Mouse (Mus musculus) spleen, adult 12 weeks (tissue): ENCODE results near the gene Stk19.

Source experiments
- DNase-seq: peaks from one replicate; pipeline ENCODE4 v3.0.0; 2022; ENCODE audit warnings: low spot score

Gene Stk19

GRCm38 (mm10) chr17:34836856-34837221 is at the start of gene Stk19, which contains the start of gene Dxo:
Gene Stk19 (minus strand): TSS chr17:34836945.
Gene Dxo (plus strand): TSS chr17:34837019.
- DNase-seq: peak; percentile 89

GRCm38 (mm10) chr17:34885615-34886014 is 48.9 kb upstream of the Stk19 start:
- DNase-seq: no peak

- DNase-seq: no peak
These were observed 48.0 kb upstream of the Stk19 start for GRCm38 (mm10) chr17:34884704-34885103.

GRCm38 (mm10) chr17:34883332-34883731 is 46.6 kb upstream of the Stk19 start:
- DNase-seq: no peak

- no peak for DNase-seq
These were observed 45.1 kb upstream of the Stk19 start, which contains the start of gene Gm20547 for GRCm38 (mm10) chr17:34881683-34882310. Gene Gm20547 (minus strand): TSS chr17:34882042.

- no peak for DNase-seq
These were observed 44.4 kb upstream of the Stk19 start for GRCm38 (mm10) chr17:34881166-34881565.

- no peak for DNase-seq
These were observed 42.7 kb upstream of the Stk19 start, which contains the start of gene Zbtb12 for GRCm38 (mm10) chr17:34879336-34879879. Gene Zbtb12 (plus strand): TSS chr17:34879483.

DNA sequence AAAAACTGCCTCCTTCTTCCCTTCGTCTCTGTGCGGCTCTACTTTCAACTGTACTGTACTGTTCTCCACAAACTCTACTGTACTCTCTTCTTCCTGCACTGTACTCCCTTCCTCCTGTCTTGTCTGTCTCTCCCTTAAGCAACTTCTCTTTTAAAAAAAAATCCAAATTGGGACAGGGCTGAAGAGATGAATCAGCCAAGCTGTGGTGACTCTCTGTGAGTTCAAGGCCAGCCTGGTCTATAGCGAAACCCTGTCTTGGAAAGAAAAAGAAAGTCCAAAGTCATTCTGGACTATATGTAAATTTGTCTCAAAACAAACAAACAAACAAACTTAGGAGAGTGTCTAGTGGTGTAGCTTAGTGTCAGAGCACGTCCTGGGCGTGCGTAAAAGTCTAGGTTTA is 37.6 kb upstream of the Stk19 start:
- no peak for DNase-seq

- DNase-seq: no peak
These were observed 29.2 kb upstream of the Stk19 start for GRCm38 (mm10) chr17:34865981-34866380.

GRCm38 (mm10) chr17:34862416-34863081 is 25.8 kb upstream of the Stk19 start, which contains the start of gene Cfb:
Gene Cfb (minus strand): TSS chr17:34862518.
- DNase-seq: no peak

DNA sequence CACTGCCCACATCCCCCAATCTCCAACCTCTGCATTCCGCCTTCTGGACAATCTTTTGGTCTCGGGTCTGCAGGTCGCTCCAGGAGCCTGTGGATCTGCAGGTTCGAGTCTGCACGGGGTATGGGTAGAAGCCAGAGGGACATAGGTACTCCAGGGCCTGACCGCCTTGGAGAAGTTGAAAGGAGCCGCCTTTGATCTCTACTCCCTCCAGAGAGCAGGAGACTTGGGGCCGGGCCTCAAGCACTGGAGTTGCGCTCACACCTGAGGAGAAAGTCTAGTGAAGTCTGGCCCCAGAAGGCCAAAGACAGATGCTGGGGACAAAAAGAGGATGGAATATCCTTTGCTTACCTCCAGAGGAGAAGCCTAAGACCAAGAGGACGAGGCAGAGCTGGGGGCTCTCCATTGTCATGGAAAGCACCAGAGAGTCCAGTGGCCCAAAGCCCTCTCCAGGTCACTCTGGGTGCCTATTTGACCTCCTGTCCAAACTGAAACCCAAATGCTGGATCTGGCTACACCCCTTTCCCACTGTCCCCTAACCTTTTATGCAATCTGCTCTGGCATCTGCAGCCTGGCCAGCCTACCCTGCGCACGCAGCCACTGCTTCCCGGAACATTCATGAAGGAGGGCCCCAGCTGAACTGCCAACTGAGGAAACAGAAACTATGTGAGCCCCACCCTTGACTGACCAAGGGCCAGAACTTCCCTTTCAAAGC is 25.1 kb upstream of the Stk19 start:
- no peak for DNase-seq

GRCm38 (mm10) chr17:34860514-34860913 is 23.8 kb upstream of the Stk19 start:
- DNase-seq: no peak

- no peak for DNase-seq
These were observed 21.9 kb upstream of the Stk19 start for GRCm38 (mm10) chr17:34858670-34859069.

DNA sequence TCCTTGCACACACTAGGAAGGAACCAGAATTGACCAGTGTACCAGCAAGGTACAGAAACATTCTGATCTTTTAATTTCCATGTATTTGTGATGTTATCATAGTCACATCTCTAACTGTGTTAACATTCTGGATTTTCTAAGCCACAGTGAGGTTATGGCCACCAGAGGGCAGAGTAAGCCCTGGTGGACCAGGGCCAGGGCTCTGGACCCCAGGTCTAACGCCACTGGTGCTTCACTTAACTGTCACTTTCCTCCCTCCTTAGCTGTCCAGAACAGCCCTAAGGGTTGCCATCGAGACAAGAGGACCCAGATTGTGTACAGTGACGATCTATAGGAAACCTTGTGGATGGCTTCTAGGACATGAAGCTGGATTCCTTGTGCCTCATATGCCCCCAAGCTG is 19.1 kb upstream of the Stk19 start:
- no peak for DNase-seq

GRCm38 (mm10) chr17:34854761-34855160 is 18.0 kb upstream of the Stk19 start:
- no peak for DNase-seq

GRCm38 (mm10) chr17:34853511-34853910 is 16.8 kb upstream of the Stk19 start:
- DNase-seq: no peak

DNA sequence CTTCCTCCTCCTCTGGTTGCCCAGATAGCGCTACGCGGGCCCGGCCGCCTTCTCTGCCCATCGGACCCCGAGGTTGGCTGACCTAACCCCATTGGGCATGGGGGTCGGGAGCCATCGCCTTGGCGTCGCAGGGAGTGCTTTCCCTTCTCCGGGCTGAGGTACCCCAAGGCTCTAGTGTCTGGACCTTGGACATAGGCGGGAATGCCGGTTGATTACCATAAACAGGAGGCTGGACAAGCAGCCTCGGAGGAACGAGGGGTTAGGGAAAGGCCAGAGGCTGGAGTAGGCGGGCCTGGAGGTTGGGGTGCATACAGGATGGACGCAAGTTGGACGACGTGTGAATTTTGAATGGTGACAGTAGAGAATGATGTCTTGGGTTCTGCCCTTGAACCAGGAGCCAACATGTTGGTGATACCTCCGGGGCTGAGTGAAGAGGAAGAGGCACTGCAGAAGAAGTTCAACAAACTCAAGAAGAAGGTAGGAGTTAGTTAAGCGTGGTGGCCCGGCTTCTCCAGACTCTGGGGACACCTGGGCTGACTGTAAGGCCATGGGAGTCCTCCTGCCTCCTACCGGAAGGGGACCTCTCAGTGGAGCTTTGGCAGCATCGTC is 13.9 kb upstream of the Stk19 start:
- DNase-seq: no peak

DNA sequence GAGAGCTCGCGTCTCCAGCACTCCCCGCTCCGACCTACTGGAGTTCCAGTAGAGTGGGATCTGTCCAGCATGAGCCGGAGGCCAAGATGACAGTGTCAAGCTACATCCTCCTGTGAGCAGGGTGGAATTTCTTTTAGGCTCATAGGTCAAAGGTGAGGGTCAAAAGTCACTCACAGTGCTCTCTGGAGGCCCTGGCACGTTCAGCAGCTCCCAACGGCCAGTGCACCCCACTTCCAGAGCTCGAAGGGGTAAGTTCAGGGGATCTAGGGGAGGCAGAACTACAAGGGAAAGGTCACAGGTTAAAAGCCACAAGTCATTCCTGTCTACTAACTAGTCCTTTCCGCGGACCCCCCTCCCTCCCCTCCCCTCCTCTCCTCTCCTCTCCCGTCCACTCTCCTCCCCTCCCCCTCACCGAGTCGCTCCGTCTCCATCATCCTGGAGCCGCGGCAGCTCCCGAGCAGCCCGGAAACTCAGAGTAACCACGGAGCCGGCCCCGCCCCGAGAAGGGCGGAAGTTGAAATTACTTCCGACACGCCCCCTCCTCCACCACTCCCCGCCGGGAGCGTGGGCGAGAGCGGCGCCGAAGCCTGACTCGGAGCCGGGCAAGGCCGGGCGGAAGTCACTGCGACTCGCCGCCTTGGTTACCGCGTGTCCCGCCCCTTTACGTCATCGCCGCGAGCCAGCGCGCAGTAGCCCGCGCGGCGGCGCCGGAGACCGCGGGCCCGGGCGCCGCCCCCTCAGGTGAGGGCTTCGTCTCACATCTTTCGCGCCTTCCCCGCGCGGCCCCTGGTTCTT is 13.2 kb upstream of the Stk19 start, which contains the start of the genes Skiv2l and Nelfe:
Gene Skiv2l, minus strand, starts transcription at position 489 of the 795 bp plus-strand sequence.
Gene Nelfe, plus strand, starts transcription at position 670 of the 795 bp plus-strand sequence.
- peak; percentile 97 for DNase-seq

DNA sequence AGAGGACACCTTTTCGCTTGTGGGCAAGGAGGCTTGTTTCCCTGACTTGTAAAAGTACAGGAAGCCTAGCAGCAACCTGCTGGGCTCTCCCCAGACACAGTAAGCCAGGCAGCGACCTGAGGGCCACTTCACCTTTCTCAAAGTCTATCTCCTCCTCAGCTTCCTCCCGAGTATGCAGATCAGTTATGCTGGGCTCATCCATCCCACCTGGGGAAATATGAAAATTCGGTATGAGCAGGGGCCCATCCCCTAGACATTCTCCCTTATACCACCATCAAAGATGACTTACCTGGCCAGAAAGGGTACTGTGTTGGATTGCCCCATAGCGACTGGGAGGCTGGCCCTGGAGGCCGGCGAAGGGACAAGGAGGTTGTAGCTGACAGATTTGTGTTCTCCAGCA is 10.9 kb upstream of the Stk19 start:
- DNase-seq: no peak

GRCm38 (mm10) chr17:34847192-34847591 is 10.4 kb upstream of the Stk19 start:
- no peak for DNase-seq

GRCm38 (mm10) chr17:34844884-34845283 is 8.1 kb upstream of the Stk19 start:
- DNase-seq: no peak
